Mouse (Mus musculus): ENCODE data around the gene Gnb3. TPM values are rescaled to one million over a fixed set of nuclear protein-coding genes. Genes with fewer than 3 reads are reported as not detected.
"Not testable (repeated sequence)": the region's sequence is repeated elsewhere in the genome, so short reads cannot be mapped to it uniquely, and the experiment has no call there.

Gnb3 gene
- polyA plus RNA-seq, 1 experiment from 2014 or later = 2.4 TPM

- H3K27me3 ChIP-seq (ENCODE audit: insufficient read depth, poor library complexity, severe bottlenecking) = no peaks in the 10 kb centered on the region
- H3K4me1 ChIP-seq = peaks cover 59% of the 10 kb centered on the region
- H3K9me3 ChIP-seq = no peaks in the 10 kb centered on the region
- H3K36me3 ChIP-seq = peaks cover 29% of the 10 kb centered on the region
- 48% methylated on average over 14 of the region's 14 CpGs for WGBS
- peak overlapping the region; percentile 67 for H3K4me3 ChIP-seq
- DNase-seq (ENCODE audit: low spot score) = no peak
- peak overlapping the region; percentile 94 for H3K27ac ChIP-seq
Observed at GRCm38 (mm10) chr6:124809775-124810538, 30.1 kb downstream of the Gnb3 start.

- Histone ChIP-seq H3K27me3 (ENCODE audit: insufficient read depth, poor library complexity, severe bottlenecking) (no peaks in the 10 kb centered on the region), H3K36me3 (peaks cover 28% of the 10 kb centered on the region), H3K9me3 (no peaks in the 10 kb centered on the region), H3K27ac (peak overlapping the region; percentile 94), H3K4me1 (peaks cover 52% of the 10 kb centered on the region), H3K4me3 (peak overlapping the region; percentile 67)
- whole genome bisulfite sequencing = under 1% methylated on average over 35 of the region's 35 CpGs
- peak; percentile 94 for DNase-seq (ENCODE audit: low spot score)
Observed at GRCm38 (mm10) chr6:124809052-124809774, 30.9 kb downstream of the Gnb3 start.

- H3K4me3 ChIP-seq = peak within 1 kb of the TSS; percentile 67
- DNase-seq (ENCODE audit: low spot score) = peak; percentile 94
- peak within 1 kb of the TSS; percentile 94 for H3K27ac ChIP-seq
- H3K27me3 ChIP-seq (ENCODE audit: insufficient read depth, poor library complexity, severe bottlenecking) = no peaks in the 10 kb centered on the region
- peaks cover 50% of the 10 kb centered on the region for H3K4me1 ChIP-seq
- 3% methylated on average over 29 of the region's 29 CpGs for WGBS
- H3K9me3 ChIP-seq = no peaks in the 10 kb centered on the region
- H3K36me3 ChIP-seq = peaks cover 28% of the 10 kb centered on the region
Observed at GRCm38 (mm10) chr6:124808358-124809012, 31.6 kb downstream of the Gnb3 start, which contains the start of gene Spsb2. Gene Spsb2, plus strand, starts transcription at chr6:124808661.

- no peak for DNase-seq (ENCODE audit: low spot score)
- H3K4me1 ChIP-seq = peaks cover 50% of the 10 kb centered on the region
- WGBS = 67% methylated on average over 6 of the region's 6 CpGs
- peak overlapping the region; percentile 94 for H3K27ac ChIP-seq
- H3K4me3 ChIP-seq = peak overlapping the region; percentile 67
- peaks cover 28% of the 10 kb centered on the region for H3K36me3 ChIP-seq
- no peaks in the 10 kb centered on the region for H3K9me3 ChIP-seq
- no peaks in the 10 kb centered on the region for H3K27me3 ChIP-seq (ENCODE audit: insufficient read depth, poor library complexity, severe bottlenecking)
Observed at GRCm38 (mm10) chr6:124807986-124808357, 32.1 kb downstream of the Gnb3 start.

GRCm38 (mm10) chr6:124807366-124807765, 32.7 kb downstream of the Gnb3 start:
- WGBS = 74% methylated on average over 4 of the region's 4 CpGs
- DNase-seq (ENCODE audit: low spot score) = no peak
- Histone ChIP-seq H3K4me3 (peak overlapping the region; percentile 4; the same call in 1 of the 2 replicates), H3K4me1 (peaks cover 45% of the 10 kb centered on the region), H3K27ac (peak overlapping the region; percentile 94; the same call in 1 of the 2 replicates), H3K9me3 (no peaks in the 10 kb centered on the region), H3K36me3 (peaks cover 24% of the 10 kb centered on the region), H3K27me3 (ENCODE audit: insufficient read depth, poor library complexity, severe bottlenecking) (no peaks in the 10 kb centered on the region)

- H3K9me3 ChIP-seq = no peaks in the 10 kb centered on the region
- no peaks in the 10 kb centered on the region for H3K27me3 ChIP-seq (ENCODE audit: insufficient read depth, poor library complexity, severe bottlenecking)
- 76% methylated on average over 7 of the region's 7 CpGs for WGBS
- peaks cover 37% of the 10 kb centered on the region for H3K4me1 ChIP-seq
- peak overlapping the region; percentile 69 for H3K4me3 ChIP-seq
- peaks cover 17% of the 10 kb centered on the region for H3K36me3 ChIP-seq
- peak overlapping the region; percentile 95 for H3K27ac ChIP-seq
- no peak for DNase-seq (ENCODE audit: low spot score)
Observed at GRCm38 (mm10) chr6:124806446-124807140, 33.5 kb downstream of the Gnb3 start.

GRCm38 (mm10) chr6:124805341-124806321, 34.4 kb downstream of the Gnb3 start:
- H3K27ac ChIP-seq = peak overlapping the region; percentile 95
- peaks cover 8% of the 10 kb centered on the region for H3K36me3 ChIP-seq
- H3K4me1 ChIP-seq = peaks cover 37% of the 10 kb centered on the region
- no peaks in the 10 kb centered on the region for H3K27me3 ChIP-seq (ENCODE audit: insufficient read depth, poor library complexity, severe bottlenecking)
- DNase-seq (ENCODE audit: low spot score) = peak; percentile 98
- WGBS = 1% methylated on average over 34 of the region's 34 CpGs
- no peaks in the 10 kb centered on the region for H3K9me3 ChIP-seq
- peak overlapping the region; percentile 69 for H3K4me3 ChIP-seq

- H3K4me1 ChIP-seq = peaks cover 26% of the 10 kb centered on the region
- WGBS = 88% methylated on average over 3 of the region's 3 CpGs
- H3K27me3 ChIP-seq (ENCODE audit: insufficient read depth, poor library complexity, severe bottlenecking) = no peaks in the 10 kb centered on the region
- DNase-seq (ENCODE audit: low spot score) = no peak
- H3K4me3 ChIP-seq = no peak overlapping the region
- no peaks in the 10 kb centered on the region for H3K36me3 ChIP-seq
- no peaks in the 10 kb centered on the region for H3K9me3 ChIP-seq
- no peak overlapping the region for H3K27ac ChIP-seq
Observed at GRCm38 (mm10) chr6:124804341-124804740, 35.7 kb downstream of the Gnb3 start.

GRCm38 (mm10) chr6:124803691-124804090, 36.4 kb downstream of the Gnb3 start:
- H3K27ac ChIP-seq; H3K36me3 ChIP-seq; H3K9me3 ChIP-seq; H3K27me3 ChIP-seq (ENCODE audit: insufficient read depth, poor library complexity, severe bottlenecking); H3K4me3 ChIP-seq; DNase-seq (ENCODE audit: low spot score): not testable (repeated sequence)
- WGBS = 90% methylated on average over 4 of the region's 4 CpGs
- peaks cover 21% of the 10 kb centered on the region for H3K4me1 ChIP-seq

- Histone ChIP-seq H3K4me1 (peaks cover 15% of the 10 kb centered on the region), H3K36me3 (no peaks in the 10 kb centered on the region), H3K27me3 (ENCODE audit: insufficient read depth, poor library complexity, severe bottlenecking) (no peaks in the 10 kb centered on the region), H3K4me3 (no peak overlapping the region), H3K27ac (no peak overlapping the region), H3K9me3 (no peaks in the 10 kb centered on the region)
- WGBS = 73% methylated on average over 3 of the region's 3 CpGs
- DNase-seq (ENCODE audit: low spot score) = no peak
Observed at GRCm38 (mm10) chr6:124803061-124803460, 37.0 kb downstream of the Gnb3 start.

- not testable (repeated sequence) for H3K27me3 ChIP-seq (ENCODE audit: insufficient read depth, poor library complexity, severe bottlenecking); H3K4me1 ChIP-seq; DNase-seq (ENCODE audit: low spot score); H3K36me3 ChIP-seq; H3K9me3 ChIP-seq
- Histone ChIP-seq H3K27ac (peak overlapping the region; percentile 62), H3K4me3 (peak overlapping the region; percentile 45)
- whole genome bisulfite sequencing = 9% methylated on average over 7 of the region's 9 CpGs
Observed at GRCm38 (mm10) chr6:124802400-124802799, 37.7 kb downstream of the Gnb3 start.
